Mouse (Mus musculus) large intestine, adult 2 months (tissue): ENCODE measurements around the gene Crtac1. TPM values are rescaled to one million over a fixed set of nuclear protein-coding genes. Genes with fewer than 3 reads are reported as not detected.

Experiments used
- DNase-seq: peaks from one replicate; pipeline ENCODE4 v3.0.0-alpha.2; 2012; ENCODE audit warnings: low read depth, low spot score
- WGBS: fragments of 180-500 bp; shearing (Covaris S2); methylation state at CpG from one replicate; pipeline ENCODE4 v1.1.7; 2018; 5-methylcytosine and 5-hydroxymethylcytosine counted together
- polyA plus RNA-seq: library from polyadenylated mRNA; depleted of rRNA; stranded (reverse); fragments of >200 nt; gene quantifications from 2 replicates; pipeline ENCODE4 v1.2.3, GENCODE M21; 2012; rRNA removed

Crtac1 gene
- polyA plus RNA-seq = 0.56 and 0.59 TPM in 2 replicates

DNA sequence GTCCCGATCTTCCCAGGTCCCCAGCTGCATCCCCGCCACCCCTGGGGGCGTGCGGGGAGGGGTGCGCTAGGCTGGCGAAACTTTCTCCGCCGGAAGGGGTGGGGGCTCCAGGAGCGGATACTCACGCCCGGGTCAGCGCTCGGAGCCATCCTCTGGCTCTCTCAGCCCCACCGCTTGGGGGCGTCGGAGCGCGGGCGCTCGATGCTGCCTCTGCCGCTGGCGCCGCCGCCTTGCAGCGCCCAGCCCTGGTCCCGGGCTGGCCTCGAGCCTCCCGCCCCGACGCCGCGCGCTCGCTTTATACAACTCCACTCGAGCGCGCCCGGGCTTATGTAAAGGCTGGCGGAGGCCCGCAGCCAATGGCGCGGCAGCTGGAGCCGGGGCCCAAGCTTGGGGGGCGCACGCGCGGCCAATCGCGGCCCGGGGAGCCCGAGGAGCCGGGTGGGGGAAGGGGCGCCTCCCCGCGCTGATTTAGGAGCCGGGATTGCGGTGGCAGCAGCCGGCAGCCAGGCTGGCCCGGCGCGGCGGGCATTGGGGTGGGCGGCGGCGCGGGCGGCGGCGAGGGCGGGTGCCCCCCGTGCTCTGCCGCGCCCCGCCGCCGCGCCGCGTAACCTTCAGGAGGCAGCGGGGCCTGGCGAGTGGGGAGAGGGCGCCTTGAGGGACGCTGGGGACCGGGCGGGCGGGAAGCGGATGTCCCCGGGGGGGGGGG lies at the start of gene Crtac1:
Gene Crtac1 (minus strand): TSS at position 299 of the 706 bp plus-strand sequence.
- 2% methylated on average over 71 of the region's 88 CpGs for WGBS
- no peak for DNase-seq

- no peak for DNase-seq
- 41% methylated on average over 12 of the region's 12 CpGs for WGBS
Measured at GRCm38 (mm10) chr19:42478303-42478702, 46.7 kb upstream of the Crtac1 start.

DNA sequence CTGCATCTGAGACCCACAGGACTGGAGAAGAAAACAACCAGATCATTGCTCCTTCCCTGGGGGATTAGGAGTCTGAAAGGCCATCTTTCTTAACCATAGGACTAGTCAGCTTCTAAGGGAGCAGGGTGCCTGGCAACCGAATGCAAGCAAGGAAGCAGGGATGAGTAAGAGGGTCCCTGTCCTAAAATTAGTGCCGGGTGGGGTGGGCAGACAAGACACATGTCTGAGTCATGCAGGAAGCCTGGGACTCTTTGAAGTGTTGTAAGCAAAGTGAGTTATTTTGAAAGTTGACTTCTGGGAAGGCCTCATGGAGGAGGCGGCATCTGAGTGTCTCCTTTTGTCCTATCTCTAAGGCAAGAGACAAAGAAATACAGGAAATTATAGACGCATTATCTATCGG lies 46.2 kb upstream of the Crtac1 start:
- 75% methylated on average over 5 of the region's 5 CpGs for WGBS
- DNase-seq = no peak

DNA sequence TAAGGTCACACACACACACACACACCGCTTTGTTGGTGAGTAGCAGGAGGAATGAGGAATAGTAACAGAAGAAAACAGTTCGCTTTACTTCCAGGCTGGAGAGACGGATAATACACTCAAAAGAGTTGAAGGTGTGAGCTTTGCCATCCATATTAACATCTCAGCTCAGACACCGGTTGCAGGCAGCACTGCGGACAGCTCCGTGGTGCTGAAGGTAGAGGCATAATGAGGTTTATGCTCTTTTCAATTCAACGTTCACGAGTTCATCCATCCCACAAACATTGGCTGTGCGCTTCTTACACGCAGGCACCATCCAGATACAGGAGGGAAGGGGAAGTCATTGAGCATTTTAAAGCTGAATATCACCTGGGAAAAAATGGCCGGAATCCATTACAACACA lies 41.2 kb upstream of the Crtac1 start:
- 24% methylated on average over 11 of the region's 11 CpGs for WGBS
- DNase-seq = no peak

GRCm38 (mm10) chr19:42471571-42471970 lies 40.0 kb upstream of the Crtac1 start:
- WGBS = 88% methylated on average over 4 of the region's 4 CpGs
- DNase-seq = no peak

- no peak for DNase-seq
- 47% methylated on average over 6 of the region's 6 CpGs for WGBS
Measured at GRCm38 (mm10) chr19:42461851-42462250, 30.3 kb upstream of the Crtac1 start.

DNA sequence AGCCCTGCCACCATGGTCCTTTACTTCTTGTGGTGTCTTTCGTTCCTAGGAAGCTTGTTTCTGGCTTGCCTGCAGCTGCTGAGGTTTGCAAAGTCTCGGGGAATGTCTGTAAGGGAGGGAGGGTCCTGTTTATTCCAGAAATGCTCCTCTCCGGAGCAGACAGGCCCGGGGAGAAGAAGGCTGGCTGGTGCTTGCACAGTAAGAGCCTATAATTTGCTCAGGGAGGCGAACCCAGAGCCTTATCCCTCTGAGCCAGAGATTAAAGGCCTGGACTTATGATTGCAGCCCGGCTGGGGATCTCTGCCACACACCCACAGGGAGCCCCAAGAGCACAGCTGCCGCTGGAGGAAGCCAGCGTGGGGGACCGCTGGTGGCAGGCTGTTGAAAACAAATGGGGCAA lies 29.8 kb upstream of the Crtac1 start:
- no peak for DNase-seq
- WGBS = 28% methylated on average over 9 of the region's 9 CpGs

- WGBS = 84% methylated on average over 8 of the region's 8 CpGs
- DNase-seq = no peak
Measured at GRCm38 (mm10) chr19:42459512-42459911, 27.9 kb upstream of the Crtac1 start.

DNA sequence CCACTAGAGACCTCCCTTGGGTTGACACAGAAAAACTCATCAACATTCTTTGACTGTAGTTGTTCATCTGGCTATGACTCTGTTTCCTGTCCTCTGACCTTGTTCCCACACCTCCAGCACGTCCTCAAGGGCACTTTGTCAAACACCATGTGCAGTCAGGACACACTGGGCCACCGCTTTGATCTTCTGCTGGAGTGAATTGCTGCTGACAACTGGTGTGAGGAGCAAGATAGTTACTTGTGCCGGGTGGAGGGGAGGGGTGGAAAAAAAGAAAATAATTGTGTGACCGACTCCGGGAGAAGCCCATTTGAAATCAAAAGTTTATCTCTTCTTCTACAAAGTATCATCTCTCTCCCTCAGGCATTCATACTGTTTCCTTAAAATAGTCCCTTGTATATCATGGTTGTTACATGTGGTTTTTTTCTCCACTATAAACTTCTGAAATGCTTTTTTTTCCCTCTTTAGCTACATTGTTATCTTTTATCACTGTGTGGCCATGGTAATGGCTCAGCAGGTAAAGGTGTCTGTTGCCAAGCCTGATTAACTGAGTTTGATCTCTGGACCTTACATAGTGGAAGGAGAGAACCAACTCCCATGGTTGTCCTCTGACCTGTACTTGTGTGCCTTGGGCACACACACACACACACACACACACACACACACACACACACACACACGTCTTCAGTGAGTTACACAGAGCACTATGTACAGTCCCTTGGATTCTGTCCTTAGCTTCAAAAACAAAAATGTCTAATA lies 23.1 kb upstream of the Crtac1 start:
- WGBS = 49% methylated on average over 6 of the region's 6 CpGs
- no peak for DNase-seq

- WGBS = 37% methylated on average over 9 of the region's 9 CpGs
- no peak for DNase-seq
Measured at GRCm38 (mm10) chr19:42454006-42454405, 22.4 kb upstream of the Crtac1 start.

DNA sequence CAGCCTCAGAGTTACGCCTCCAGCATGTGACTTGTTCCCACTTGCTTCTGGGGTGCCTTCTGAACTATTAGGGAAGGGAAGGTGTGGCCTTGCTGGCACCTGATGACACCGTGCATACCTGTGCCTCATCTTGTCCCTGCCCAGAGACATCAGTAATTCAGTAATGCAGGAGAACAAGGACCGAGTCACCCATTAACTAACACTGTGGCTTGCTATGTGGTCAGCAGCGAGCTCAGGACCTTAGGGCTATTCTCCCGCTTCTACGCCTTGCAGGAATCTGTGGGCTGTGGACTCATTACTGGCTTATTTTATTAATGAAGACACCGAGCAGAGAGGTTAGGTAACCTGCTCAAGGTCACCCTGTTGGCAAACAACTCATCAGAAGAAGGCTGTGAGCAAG lies 21.0 kb upstream of the Crtac1 start:
- no peak for DNase-seq
- 60% methylated on average over 7 of the region's 7 CpGs for WGBS

GRCm38 (mm10) chr19:42448539-42448938 lies 17.0 kb upstream of the Crtac1 start:
- 89% methylated on average over 10 of the region's 10 CpGs for WGBS
- no peak for DNase-seq

DNA sequence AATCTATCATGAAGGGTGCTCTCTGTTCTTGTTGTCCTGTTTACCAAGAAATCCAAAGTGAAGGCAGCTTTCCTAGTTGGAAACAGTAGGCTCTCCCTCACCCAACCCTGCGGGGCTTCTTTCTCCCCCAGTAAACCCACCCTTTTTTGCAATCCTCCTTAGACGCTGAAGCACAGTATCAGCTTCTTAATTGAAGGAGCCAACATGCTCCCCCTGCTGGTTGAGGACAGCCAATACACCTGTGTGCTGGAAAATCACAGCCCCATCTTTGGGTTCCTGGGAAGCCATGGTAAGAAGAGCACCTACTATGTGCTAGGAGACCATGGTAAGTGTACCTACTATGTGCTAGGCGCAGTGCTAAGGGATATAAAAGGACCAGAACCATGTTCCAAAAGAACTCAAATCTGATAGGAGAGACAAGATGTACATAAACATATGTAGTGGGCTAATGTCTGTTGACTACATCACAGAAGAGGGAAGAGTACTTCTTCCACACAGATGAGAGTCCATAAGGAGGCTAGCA lies 12.4 kb upstream of the Crtac1 start:
- 11% methylated on average over 3 of the region's 3 CpGs for WGBS
- DNase-seq = no peak

GRCm38 (mm10) chr19:42443266-42443665 lies 11.7 kb upstream of the Crtac1 start:
- DNase-seq = no peak
- 80% methylated on average over 4 of the region's 4 CpGs for WGBS

GRCm38 (mm10) chr19:42442246-42443197 lies 10.9 kb upstream of the Crtac1 start:
- DNase-seq = no peak
- WGBS = 51% methylated on average over 8 of the region's 8 CpGs

- WGBS = 19% methylated on average over 3 of the region's 3 CpGs
- no peak for DNase-seq
Measured at GRCm38 (mm10) chr19:42440089-42440488, 8.5 kb upstream of the Crtac1 start.

- 73% methylated on average over 9 of the region's 9 CpGs for WGBS
- no peak for DNase-seq
Measured at GRCm38 (mm10) chr19:42439353-42439752, 7.8 kb upstream of the Crtac1 start.

DNA sequence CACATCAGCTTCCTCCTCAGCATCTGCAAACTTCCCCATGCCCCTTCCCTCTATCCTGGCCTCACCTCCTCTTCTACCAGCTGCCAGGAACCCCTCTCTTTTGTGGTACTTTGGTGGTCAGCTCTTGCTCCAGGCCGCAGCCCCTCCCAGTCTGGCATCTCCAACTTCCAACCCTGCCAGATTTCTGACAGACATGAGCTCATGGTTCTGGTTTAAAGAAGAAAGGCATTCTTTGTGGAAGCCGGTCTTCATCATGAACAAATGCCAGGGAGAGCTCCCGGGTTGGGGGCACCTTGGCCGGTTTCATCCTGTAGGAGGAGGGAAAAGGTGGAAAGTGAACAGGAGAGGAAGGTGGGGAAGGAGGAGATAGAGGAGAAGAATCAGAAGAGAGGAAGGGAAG lies 4.0 kb upstream of the Crtac1 start:
- WGBS = 66% methylated on average over 4 of the region's 4 CpGs
- DNase-seq = no peak

DNA sequence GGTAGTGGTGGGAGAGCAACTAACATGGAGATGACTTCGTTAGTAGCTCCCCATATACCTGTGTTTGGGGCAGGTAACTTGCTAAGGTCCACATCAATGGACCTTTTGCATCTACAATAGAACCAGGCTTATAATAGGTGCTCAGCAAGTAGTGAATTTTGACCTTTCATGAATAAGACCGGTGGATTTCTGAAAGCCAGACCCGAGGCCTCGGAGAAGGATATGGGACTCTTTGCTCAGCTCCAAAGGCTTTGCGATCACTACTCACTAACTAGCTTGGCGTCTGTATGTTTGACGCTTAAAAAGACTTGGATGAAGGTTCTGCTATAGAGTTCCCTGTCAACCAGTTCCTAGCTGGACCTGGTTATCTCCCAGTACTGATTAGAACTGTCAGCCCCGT lies 1.2 kb upstream of the Crtac1 start:
- 43% methylated on average over 8 of the region's 8 CpGs for WGBS
- no peak for DNase-seq

GRCm38 (mm10) chr19:42432191-42432590 lies 608 bp upstream of the Crtac1 start:
- WGBS = 1% methylated on average over 40 of the region's 44 CpGs
- DNase-seq = no peak
